Mouse (Mus musculus) small intestine, adult 2 months (tissue): ENCODE measurements around the gene Ntm.

Experiments used
- CTCF ChIP-seq: fragments of 200-500 bp; IDR thresholded peaks from 2 replicates; pipeline ENCODE4 v1.5.1; 2012; ENCODE audit warnings: low read depth, mild to moderate bottlenecking, control low read depth, inconsistent platforms, low read length, moderate library complexity, mixed read lengths; ENCODE audit not compliant: insufficient replicate concordance, insufficient read length; ENCODE audit errors: extremely low read depth
- POLR2A ChIP-seq: fragments of 200-500 bp; IDR thresholded peaks from 2 replicates; pipeline ENCODE4 v1.6.1; 2012; ENCODE audit warnings: low read depth, mild to moderate bottlenecking, control low read depth, inconsistent platforms, low read length, moderate library complexity

DNA sequence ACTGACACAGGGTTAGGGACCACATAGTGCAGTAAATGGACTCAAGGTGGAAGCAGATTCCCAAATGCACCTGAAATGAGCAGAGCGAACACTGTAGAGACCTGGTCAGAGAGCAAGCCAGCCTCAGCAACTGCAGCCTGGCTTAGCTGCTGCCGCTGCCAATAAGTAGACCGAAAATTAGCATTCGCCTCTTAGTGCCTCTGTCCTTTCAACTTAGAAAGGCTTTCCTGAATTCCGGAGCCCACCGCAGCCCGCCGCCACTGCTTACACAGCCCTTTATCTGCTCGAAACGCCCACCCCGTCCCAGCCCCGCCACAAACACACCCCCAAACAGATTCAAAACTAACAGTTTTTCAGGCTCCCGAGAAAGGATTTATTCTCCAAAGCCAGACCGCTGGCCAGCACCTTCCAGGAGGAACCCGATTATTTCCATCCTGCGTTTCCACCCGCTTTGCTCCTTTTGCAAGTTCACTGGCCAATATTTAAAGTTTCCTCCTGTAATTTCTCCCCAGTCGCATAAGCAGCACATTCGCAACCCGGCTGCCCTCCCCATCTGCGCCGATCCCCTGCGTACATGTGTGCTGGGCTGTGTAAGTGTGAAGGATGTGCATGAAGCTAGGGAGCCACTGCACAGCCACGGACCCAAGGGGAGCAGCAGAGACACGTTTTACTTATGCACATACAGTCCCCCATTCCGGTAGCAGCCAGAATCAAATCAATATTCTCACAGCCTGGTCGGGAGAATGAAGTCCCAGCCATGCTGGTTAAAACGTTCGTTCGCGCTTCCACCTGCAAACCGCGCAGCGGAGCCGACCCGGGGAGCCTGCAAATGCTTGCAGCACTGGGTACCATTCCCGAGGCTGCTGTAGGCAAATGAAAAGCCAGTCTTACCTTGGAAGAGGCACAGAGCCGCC is 730 bp downstream of the Ntm start:
- TF ChIP-seq POLR2A: no peak
- no peak for TF ChIP-seq CTCF
